Mouse (Mus musculus) liver, embryonic 12.5 days (tissue): ENCODE results near the gene Daglb. TPM values are rescaled to one million over a fixed set of nuclear protein-coding genes. Genes with fewer than 3 reads are reported as not detected.
"Not testable (repeated sequence)": the region's sequence is repeated elsewhere in the genome, so short reads cannot be mapped to it uniquely, and the experiment has no call there.

Source experiments
- ATAC-seq: fragments of 200-750 bp; cut with Nextera tagmentation; 2 replicates; pipeline ENCODE4 v1.8.0; 2017; ENCODE audit warnings: moderate number of reproducible peaks, mild to moderate bottlenecking, moderate library complexity
- H3K27ac ChIP-seq: fragments of 300-500 bp; sonication (generic); 2 replicates; pipeline ENCODE4 v1.5.1; 2016; ENCODE audit warnings: mild to moderate bottlenecking
- H3K27me3 ChIP-seq: fragments of 300-500 bp; sonication (generic); replicated peaks from 2 replicates; pipeline ENCODE4 v1.6.1; 2016; ENCODE audit warnings: mild to moderate bottlenecking, moderate library complexity
- H3K36me3 ChIP-seq: fragments of 300-500 bp; sonication (generic); 2 replicates; pipeline ENCODE4 v1.6.1; 2016; ENCODE audit warnings: mild to moderate bottlenecking, moderate library complexity
- H3K4me1 ChIP-seq: fragments of 300-500 bp; sonication (generic); 2 replicates; pipeline ENCODE4 v1.6.1; 2016
- H3K4me2 ChIP-seq: fragments of 300-500 bp; sonication (generic); 2 replicates; pipeline ENCODE4 v1.6.1; 2016; ENCODE audit warnings: mild to moderate bottlenecking, moderate library complexity
- H3K4me3 ChIP-seq: fragments of 300-500 bp; sonication (generic); 2 replicates; pipeline ENCODE4 v1.5.1; 2016; ENCODE audit warnings: mild to moderate bottlenecking, moderate library complexity
- H3K9ac ChIP-seq: fragments of 300-500 bp; sonication (generic); 2 replicates; pipeline ENCODE4 v1.6.1; 2016; ENCODE audit warnings: mild to moderate bottlenecking, moderate library complexity
- H3K9me3 ChIP-seq: fragments of 300-500 bp; sonication (generic); replicated peaks from 2 replicates; pipeline ENCODE4 v1.6.1; 2016; ENCODE audit warnings: mild to moderate bottlenecking, moderate library complexity
- WGBS: fragments of 180-500 bp; shearing (Covaris S2); methylation state at CpG from one replicate; pipeline ENCODE4 v1.1.7; 2016; ENCODE audit not compliant: insufficient replicate concordance; 5-methylcytosine and 5-hydroxymethylcytosine counted together
- polyA plus RNA-seq: library from polyadenylated mRNA; unstranded; fragments of >200 nt; fragmentation: Nextera tagmentation; extraction: Ambion mirVana; gene quantifications from 2 replicates; pipeline ENCODE4 v1.2.1, GENCODE M21; 2016

The Daglb gene
- polyA plus RNA-seq, 1 experiment from 2014 or later = 12.6 TPM

- Histone ChIP-seq H3K27ac (peak overlapping the region; percentile 89), H3K4me3 (peak overlapping the region; percentile 78), H3K9ac (peak overlapping the region; percentile 88), H3K4me1 (peaks cover 54% of the 10 kb centered on the region), H3K4me2 (peak overlapping the region; percentile 95), H3K36me3 (peaks cover 12% of the 10 kb centered on the region), H3K27me3 (peaks cover 16% of the 10 kb centered on the region)
- under 1% methylated on average over 22 of the region's 28 CpGs for WGBS
- peak; percentile 37 for ATAC-seq
- H3K9me3 ChIP-seq = not testable (repeated sequence)
Observed at GRCm38 (mm10) chr5:143548922-143549321, 84.5 kb downstream of the Daglb start.

DNA sequence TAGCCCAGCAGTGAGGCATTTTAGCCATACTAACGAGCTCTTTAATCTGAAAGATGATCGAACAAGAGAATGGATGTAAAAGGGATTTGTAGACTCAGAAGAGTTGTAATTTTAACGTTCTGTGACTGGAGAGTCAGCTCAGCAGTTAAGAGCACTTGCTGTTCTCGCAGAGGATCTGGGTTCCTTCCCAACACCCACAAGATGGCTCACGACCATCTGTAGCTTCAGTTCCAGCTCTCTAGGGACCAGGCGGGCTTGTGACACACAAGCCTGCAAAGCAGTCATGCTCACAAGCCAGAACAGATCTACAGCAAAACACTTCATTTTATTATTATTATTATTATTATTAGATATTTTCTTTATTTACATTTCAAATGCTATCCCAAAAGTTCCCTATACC, 88.5 kb downstream of the Daglb start:
- WGBS = 80% methylated on average over 6 of the region's 6 CpGs
- ATAC-seq = no peak
- H3K27ac ChIP-seq = no peak overlapping the region

GRCm38 (mm10) chr5:143555233-143555632, 90.8 kb downstream of the Daglb start:
- Histone ChIP-seq H3K4me1 (peaks cover 54% of the 10 kb centered on the region), H3K27me3 (no peaks in the 10 kb centered on the region), H3K36me3 (peaks cover 17% of the 10 kb centered on the region), H3K4me2 (no peak overlapping the region), H3K4me3 (no peak overlapping the region), H3K9me3 (no peaks in the 10 kb centered on the region), H3K27ac (no peak overlapping the region), H3K9ac (no peak overlapping the region)
- ATAC-seq = no peak
- WGBS = 84% methylated on average over 6 of the region's 6 CpGs

More for the DNA sequence above, 88.5 kb downstream of the Daglb start:
- H3K9ac ChIP-seq = no peak overlapping the region
- no peak overlapping the region for H3K4me3 ChIP-seq
- H3K36me3 ChIP-seq = peaks cover 17% of the 10 kb centered on the region
- H3K4me1 ChIP-seq = peaks cover 52% of the 10 kb centered on the region
- H3K27me3 ChIP-seq = no peaks in the 10 kb centered on the region
- no peak overlapping the region for H3K4me2 ChIP-seq
- H3K9me3 ChIP-seq = no peaks in the 10 kb centered on the region

Other genes starting within 250 kb of the Daglb start
- gene Spdye4a, start 237.7 kb upstream of the Daglb start, polyA plus RNA-seq = not detected in 2 replicates
- 5.5 TPM in 2 replicates for gene Zfp12, start 229.4 kb upstream of the Daglb start, polyA plus RNA-seq
- gene Zfp316, start 194.6 kb upstream of the Daglb start, polyA plus RNA-seq = 0.78 and 1.0 TPM in 2 replicates
- gene Zfp853, start 171.0 kb upstream of the Daglb start, polyA plus RNA-seq = not detected in 2 replicates
- gene E130309D02Rik, start 149.2 kb upstream of the Daglb start, polyA plus RNA-seq = 43.6 and 44.8 TPM in 2 replicates
- 41.9 and 42.9 TPM in 2 replicates for gene Zdhhc4, start 135.3 kb upstream of the Daglb start, polyA plus RNA-seq
- gene Grid2ip, start 107.2 kb upstream of the Daglb start, polyA plus RNA-seq = 0.04 TPM in 1 of 2 replicates, not detected in the other
- gene Kdelr2, start 60.7 kb upstream of the Daglb start, polyA plus RNA-seq = 171 and 174 TPM in 2 replicates
- 254 and 256 TPM in 2 replicates for gene Rac1, start 63.5 kb downstream of the Daglb start, polyA plus RNA-seq
- 46.0 and 47.7 TPM in 2 replicates for gene Cyth3, start 157.9 kb downstream of the Daglb start, polyA plus RNA-seq